Mouse (Mus musculus) brain, embryonic 14.5 days (tissue): ENCODE measurements around the gene Tyk2.

Experiments used
- CTCF ChIP-seq: fragments of 200-500 bp; IDR thresholded peaks from 2 replicates; pipeline ENCODE4 v1.5.1; 2012; ENCODE audit warnings: inconsistent platforms, mild to moderate bottlenecking, moderate library complexity, borderline replicate concordance; ENCODE audit not compliant: insufficient read depth, insufficient read length; ENCODE audit errors: extremely low read depth
- POLR2A ChIP-seq: fragments of 200-500 bp; IDR thresholded peaks from 2 replicates; pipeline ENCODE4 v1.6.1; 2012; ENCODE audit warnings: mild to moderate bottlenecking, inconsistent platforms, borderline replicate concordance; ENCODE audit not compliant: poor library complexity, insufficient read depth, insufficient read length, severe bottlenecking; ENCODE audit errors: extremely low read depth

DNA sequence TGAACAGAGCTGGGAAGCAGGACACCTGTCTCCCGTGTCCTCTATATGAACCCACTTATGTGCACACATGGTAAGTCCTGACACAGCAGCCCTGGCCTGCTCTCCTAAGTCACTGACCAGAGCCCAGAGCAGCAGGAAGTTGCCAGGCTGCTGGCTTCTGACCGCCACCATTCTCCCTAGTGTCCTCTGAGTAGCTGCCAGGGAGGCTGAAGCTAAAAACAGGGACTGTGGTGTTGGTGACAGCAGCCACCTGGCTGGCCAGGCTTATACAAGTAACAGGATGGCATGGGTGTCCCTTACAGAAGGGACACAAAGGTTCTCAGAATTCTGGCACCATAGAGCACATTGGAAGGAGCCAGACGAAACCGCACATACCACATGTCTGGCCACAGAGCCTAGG, 14.4 kb upstream of the Tyk2 start:
- TF ChIP-seq POLR2A (no peak), CTCF (no peak)
